Mouse (Mus musculus): Measurements from ENCODE around the gene Man1c1.

The Man1c1 gene

GRCm38 (mm10) chr4:134703835-134704546 is at the start of gene Man1c1:
TSS of gene Man1c1 (minus strand) at chr4:134704290.
- in situ Hi-C loops (cut with MboI, MseI), result no loop called here

- in situ Hi-C loops (cut with MboI, MseI), result no loop called here
Measured at GRCm38 (mm10) chr4:134753516-134754261, 49.6 kb upstream of the Man1c1 start.

GRCm38 (mm10) chr4:134752911-134753426 is 48.9 kb upstream of the Man1c1 start:
- in situ Hi-C loops (cut with MboI, MseI), result no loop called here

GRCm38 (mm10) chr4:134751682-134752380 is 47.7 kb upstream of the Man1c1 start:
- in situ Hi-C loops (cut with MboI, MseI), result no loop called here

- in situ Hi-C loops (cut with MboI, MseI), result no loop called here
Measured at GRCm38 (mm10) chr4:134750825-134751224, 46.7 kb upstream of the Man1c1 start.

- in situ Hi-C loops (cut with MboI, MseI), result no loop called here
Measured at GRCm38 (mm10) chr4:134750263-134750662, 46.2 kb upstream of the Man1c1 start.

GRCm38 (mm10) chr4:134749301-134750030 is 45.4 kb upstream of the Man1c1 start:
- in situ Hi-C loops (cut with MboI, MseI), result loop anchor here in 1 of 2 experiments (5.0 kb wide), 1 partner anchor 877 kb away; no protein-coding TSS in a partner anchor

- in situ Hi-C loops (cut with MboI, MseI), result loop anchor here in 1 of 2 experiments (5.0 kb wide), 1 partner anchor 874 kb away; no protein-coding TSS in a partner anchor
Measured at GRCm38 (mm10) chr4:134745900-134746661, 42.0 kb upstream of the Man1c1 start.

GRCm38 (mm10) chr4:134743881-134744633 is 40.0 kb upstream of the Man1c1 start:
- in situ Hi-C loops (cut with MboI, MseI), result no loop called here

GRCm38 (mm10) chr4:134741949-134742348 is 37.9 kb upstream of the Man1c1 start:
- in situ Hi-C loops (cut with MboI, MseI), result no loop called here

GRCm38 (mm10) chr4:134740186-134740585 is 36.1 kb upstream of the Man1c1 start:
- in situ Hi-C loops (cut with MboI, MseI), result no loop called here

GRCm38 (mm10) chr4:134739530-134739929 is 35.4 kb upstream of the Man1c1 start:
- in situ Hi-C loops (cut with MboI, MseI), result no loop called here

GRCm38 (mm10) chr4:134737365-134737910 is 33.3 kb upstream of the Man1c1 start:
- in situ Hi-C loops (cut with MboI, MseI), result no loop called here

- in situ Hi-C loops (cut with MboI, MseI), result no loop called here
Measured at GRCm38 (mm10) chr4:134736147-134736546, 32.1 kb upstream of the Man1c1 start.

- in situ Hi-C loops (cut with MboI, MseI), result no loop called here
Measured at GRCm38 (mm10) chr4:134734629-134735081, 30.6 kb upstream of the Man1c1 start.

- in situ Hi-C loops (cut with MboI, MseI), result no loop called here
Measured at GRCm38 (mm10) chr4:134734038-134734628, 30.0 kb upstream of the Man1c1 start.

- in situ Hi-C loops (cut with MboI, MseI), result no loop called here
Measured at GRCm38 (mm10) chr4:134733371-134733770, 29.3 kb upstream of the Man1c1 start.

GRCm38 (mm10) chr4:134730106-134730505 is 26.0 kb upstream of the Man1c1 start:
- in situ Hi-C loops (cut with MboI, MseI), result no loop called here
